8 mouse cellular contexts compared by ENCODE assay signal in the genomic region with DNA sequence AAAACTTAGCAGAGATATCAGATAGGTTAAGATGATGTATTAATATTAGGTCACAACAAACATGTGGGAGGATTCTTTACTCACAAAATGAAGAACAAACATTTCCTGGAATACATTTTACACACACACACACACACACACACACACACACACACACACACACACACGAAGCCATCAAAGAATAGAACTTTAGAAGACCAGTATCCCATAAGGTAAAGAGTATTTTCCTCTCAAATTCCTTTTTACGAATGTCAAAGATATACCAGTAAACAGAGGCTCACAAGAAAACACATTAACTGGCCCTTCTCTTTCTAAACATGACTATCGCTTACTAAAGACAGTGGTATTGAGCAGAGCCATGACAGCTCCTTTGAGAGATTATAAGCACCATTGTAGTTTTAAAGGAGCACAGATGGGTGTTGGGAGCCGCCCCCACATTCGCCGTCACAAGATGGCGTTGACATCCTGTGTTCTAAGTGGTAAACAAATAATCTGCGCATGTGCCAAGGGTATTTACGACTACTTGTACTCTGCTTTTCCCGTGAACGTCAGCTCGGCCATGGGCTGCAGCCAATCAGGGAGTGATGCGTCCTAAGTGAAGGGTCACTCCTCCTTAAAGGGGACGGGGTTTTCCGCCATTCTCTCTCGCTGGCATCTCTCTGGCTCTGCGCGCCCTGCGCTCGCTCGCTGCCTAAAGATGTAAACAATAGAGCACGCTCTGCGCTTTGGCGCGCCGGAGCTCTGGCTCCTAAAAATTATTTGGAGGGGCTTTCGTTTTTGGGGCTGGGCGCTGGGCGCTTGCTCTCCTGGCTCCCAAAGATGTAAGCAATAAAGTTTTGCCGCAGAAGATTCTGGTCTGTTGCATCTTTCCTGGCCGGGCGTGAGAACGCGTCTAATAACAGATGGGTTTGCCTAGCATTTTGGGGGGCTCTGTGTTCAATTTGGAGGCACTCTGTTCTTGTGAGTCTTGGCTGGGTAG.
DNase-seq lines count a peak whose midpoint lies in the region; ATAC-seq and TF ChIP-seq lines count a peak whose summit lies in the region.
"Not testable (repeated sequence)": the region's sequence is repeated elsewhere in the genome, so short reads cannot be mapped to it uniquely, and the experiment has no call there.

No protein-coding gene starts in this region.

- peak; percentile 11 to 27 for DNase-seq in heart, adult 9 months (ENCODE audit: low spot score in 2 of 2)
- not testable (repeated sequence) for DNase-seq in intestine, embryonic 14.5 days (ENCODE audit: low spot score); lung, adult 2 months; neural tube, embryonic 11.5 days (ENCODE audit: low spot score)
- peak; percentile 73 for DNase-seq in layer of hippocampus, adult 9-11 months

- H3K27ac ChIP-seq in bone marrow macrophage, adult 2 months (ENCODE audit: insufficient read depth, low read depth, low read length), result peak overlapping the region; percentile 13; the same call in 1 of the 2 replicates
- H3K27ac ChIP-seq in embryonic facial prominence, embryonic 12.5 days; intestine, embryonic 14.5 days (ENCODE audit: low read depth); neural tube, embryonic 11.5 days (ENCODE audit: low read depth, low read length); testis, adult 2 months (ENCODE audit: control insufficient read depth, insufficient read depth, low read depth, low read length): not testable (repeated sequence)

- not testable (repeated sequence) for TF ChIP-seq POLR2A in bone marrow macrophage, adult 2 months (IDR thresholded peaks at IDR 0.05; ENCODE audit: borderline replicate concordance, low read depth, low read length); lung, adult 2 months (IDR thresholded peaks at IDR 0.05; ENCODE audit: borderline replicate concordance, extremely low read depth, low read depth, low read length); testis, adult 2 months (IDR thresholded peaks at IDR 0.05; ENCODE audit: control insufficient read depth, low read depth, low read length)

- H3K9ac ChIP-seq in embryonic facial prominence, embryonic 12.5 days, result peak overlapping the region; percentile 16
- not testable (repeated sequence) for H3K9ac ChIP-seq in intestine, embryonic 14.5 days (ENCODE audit: low read length)
- peak overlapping the region; percentile 15; the same call in 1 of the 2 replicates for H3K9ac ChIP-seq in neural tube, embryonic 11.5 days (ENCODE audit: low read length)

- H3K4me3 ChIP-seq in bone marrow macrophage, adult 2 months (ENCODE audit: insufficient read depth, low read length), result peak overlapping the region; percentile 58
- H3K4me3 ChIP-seq in embryonic facial prominence, embryonic 12.5 days, result peak overlapping the region; percentile 39
- H3K4me3 ChIP-seq in intestine, embryonic 14.5 days (ENCODE audit: low read depth, low read length), result peak overlapping the region; percentile 35
- H3K4me3 ChIP-seq in lung, adult 2 months (replicated peaks; ENCODE audit: extremely low read depth, low read depth, low read length), result peak overlapping the region; percentile 62
- H3K4me3 ChIP-seq in neural tube, embryonic 11.5 days (ENCODE audit: low read depth, low read length), result peak overlapping the region; percentile 23
- H3K4me3 ChIP-seq in testis, adult 2 months (ENCODE audit: control insufficient read depth, low read depth, low read length), result peak overlapping the region; percentile 8; the same call in 1 of the 2 replicates

- not testable (repeated sequence) for H3K36me3 ChIP-seq in embryonic facial prominence, embryonic 12.5 days; intestine, embryonic 14.5 days (ENCODE audit: control insufficient read depth, insufficient read depth, low read length); neural tube, embryonic 11.5 days (ENCODE audit: control insufficient read depth, insufficient read depth, low read length); testis, adult 2 months (ENCODE audit: control insufficient read depth, insufficient read depth, low read length)

- 46% methylated on average over 28 of the region's 34 CpGs for WGBS in embryonic facial prominence, embryonic 12.5 days
- WGBS in intestine, embryonic 14.5 days, result 45% methylated on average over 21 of the region's 34 CpGs
- WGBS in lung, adult 2 months, result 62% methylated on average over 27 of the region's 34 CpGs
- WGBS in neural tube, embryonic 11.5 days, result 56% methylated on average over 22 of the region's 34 CpGs

- H3K27me3 ChIP-seq in embryonic facial prominence, embryonic 12.5 days; intestine, embryonic 14.5 days (replicated peaks; ENCODE audit: control insufficient read depth, insufficient read depth, low read length); neural tube, embryonic 11.5 days (ENCODE audit: control insufficient read depth, insufficient read depth, low read length); testis, adult 2 months (ENCODE audit: control insufficient read depth, insufficient read depth, low read length): not testable (repeated sequence)

- H3K9me3 ChIP-seq in embryonic facial prominence, embryonic 12.5 days; intestine, embryonic 14.5 days (ENCODE audit: control insufficient read depth, low read length); neural tube, embryonic 11.5 days (ENCODE audit: control insufficient read depth, low read length): not testable (repeated sequence)

- H3K4me2 ChIP-seq in embryonic facial prominence, embryonic 12.5 days (replicated peaks), result peak overlapping the region; percentile 49
- peak overlapping the region; percentile 50 for H3K4me2 ChIP-seq in intestine, embryonic 14.5 days (ENCODE audit: low read length)
- peak overlapping the region; percentile 42 for H3K4me2 ChIP-seq in neural tube, embryonic 11.5 days (ENCODE audit: low read depth)

- not testable (repeated sequence) for TF ChIP-seq CTCF in bone marrow macrophage, adult 2 months (IDR thresholded peaks at IDR 0.05; ENCODE audit: low read depth, low read length); lung, adult 2 months (IDR thresholded peaks at IDR 0.05; ENCODE audit: insufficient read depth, low read length); testis, adult 2 months (IDR thresholded peaks at IDR 0.05; ENCODE audit: control insufficient read depth, insufficient read depth, insufficient replicate concordance, low read depth, low read length)

- ATAC-seq in embryonic facial prominence, embryonic 12.5 days (ENCODE audit: insufficient number of reproducible peaks, insufficient read depth, low FRiP score, low TSS enrichment); intestine, embryonic 14.5 days (replicated peaks; ENCODE audit: low FRiP score, low TSS enrichment, low read depth): not testable (repeated sequence)
- ATAC-seq in neural tube, embryonic 11.5 days (ENCODE audit: insufficient read depth, low FRiP score, low TSS enrichment), result peak; percentile 50

- H3K4me1 ChIP-seq in bone marrow macrophage, adult 2 months (ENCODE audit: control insufficient read depth, insufficient read depth, low read length); embryonic facial prominence, embryonic 12.5 days; intestine, embryonic 14.5 days (replicated peaks; ENCODE audit: control insufficient read depth, insufficient read depth, low read length); lung, adult 2 months (ENCODE audit: control insufficient read depth, insufficient read depth, low read length); neural tube, embryonic 11.5 days (ENCODE audit: control insufficient read depth, insufficient read depth, low read length); testis, adult 2 months (ENCODE audit: control insufficient read depth, insufficient read depth, low read length): not testable (repeated sequence)

Comparison
In these comparisons a context has a peak if more than half of its experiments do, and no peak if none do; other contexts are left out.
1. H3K4me3 ChIP-seq: peak in every context shown above with its lines; median percentile 62 in lung, adult 2 months; 58 in bone marrow macrophage, adult 2 months; 39 in embryonic facial prominence, embryonic 12.5 days; 35 in intestine, embryonic 14.5 days; 23 in neural tube, embryonic 11.5 days; 8 in testis, adult 2 months.